Mouse (Mus musculus): ENCODE measurements around the gene Chn1.

GRCm38 (mm10) chr2:73586392-73587108, 188.6 kb downstream of the Chn1 start:
- no peak for TF ChIP-seq CTCF (conservative IDR thresholded peaks at IDR 0.05; ENCODE audit: insufficient read depth, insufficient read length, low read depth, low read length)
- TF ChIP-seq POLR2A (IDR thresholded peaks at IDR 0.05; ENCODE audit: low read depth, low read length): no peak

All from kidney, adult 2 months (tissue).